Mouse (Mus musculus) embryonic facial prominence, embryonic 12.5 days (tissue): ENCODE measurements around the gene Gpx4. TPM values are rescaled to one million over a fixed set of nuclear protein-coding genes. Genes with fewer than 3 reads are reported as not detected.

Source experiments
- ATAC-seq: fragments of 200-750 bp; cut with Nextera tagmentation; 2 replicates; pipeline ENCODE4 v1.8.0; 2017; ENCODE audit not compliant: insufficient number of reproducible peaks, insufficient read depth, low FRiP score, low TSS enrichment
- H3K27ac ChIP-seq: fragments of 300-500 bp; sonication (generic); 2 replicates; pipeline ENCODE4 v1.5.1; 2016; ENCODE audit warnings: mild to moderate bottlenecking
- H3K27me3 ChIP-seq: fragments of 300-500 bp; sonication (generic); 2 replicates; pipeline ENCODE4 v1.6.1; 2016; ENCODE audit warnings: mild to moderate bottlenecking, moderate library complexity
- H3K36me3 ChIP-seq: fragments of 300-500 bp; sonication (generic); 2 replicates; pipeline ENCODE4 v1.6.1; 2016; ENCODE audit warnings: mild to moderate bottlenecking
- H3K4me1 ChIP-seq: fragments of 300-500 bp; sonication (generic); 2 replicates; pipeline ENCODE4 v1.6.1; 2016
- H3K4me2 ChIP-seq: fragments of 300-500 bp; sonication (generic); replicated peaks from 2 replicates; pipeline ENCODE4 v1.6.1; 2016; ENCODE audit warnings: mild to moderate bottlenecking, moderate library complexity
- H3K4me3 ChIP-seq: fragments of 300-500 bp; sonication (generic); 2 replicates; pipeline ENCODE4 v1.5.1; 2016; ENCODE audit warnings: mild to moderate bottlenecking
- H3K9ac ChIP-seq: fragments of 300-500 bp; sonication (generic); 2 replicates; pipeline ENCODE4 v1.6.1; 2016; ENCODE audit warnings: mild to moderate bottlenecking, moderate library complexity
- H3K9me3 ChIP-seq: fragments of 300-500 bp; sonication (generic); 2 replicates; pipeline ENCODE4 v1.6.1; 2016; ENCODE audit warnings: mild to moderate bottlenecking, moderate library complexity
- WGBS: fragments of 180-500 bp; shearing (Covaris S2); methylation state at CpG from one replicate; pipeline ENCODE4 v1.1.7; 2016; 5-methylcytosine and 5-hydroxymethylcytosine counted together
- polyA plus RNA-seq: library from polyadenylated mRNA; unstranded; fragments of >200 nt; fragmentation: Nextera tagmentation; extraction: Ambion mirVana; gene quantifications from 2 replicates; pipeline ENCODE4 v1.2.1, GENCODE M21; 2016

The Gpx4 gene
- polyA plus RNA-seq, 1 experiment from 2014 or later: 475 TPM

GRCm38 (mm10) chr10:80097275-80097674 lies 50.3 kb downstream of the Gpx4 start:
- no peak overlapping the region for H3K4me3 ChIP-seq
- ATAC-seq: no peak
- no peaks in the 10 kb centered on the region for H3K36me3 ChIP-seq
- H3K9ac ChIP-seq: 0 out of 2 replicates have a peak overlapping the region, but pooled peaks have one; percentile 20
- WGBS: 13% methylated on average over 7 of the region's 7 CpGs
- no peaks in the 10 kb centered on the region for H3K9me3 ChIP-seq
- no peaks in the 10 kb centered on the region for H3K27me3 ChIP-seq
- H3K4me2 ChIP-seq: 0 out of 2 replicates have a peak overlapping the region, but pooled peaks have one; percentile 12
- peaks cover 24% of the 10 kb centered on the region for H3K4me1 ChIP-seq
- no peak overlapping the region for H3K27ac ChIP-seq

GRCm38 (mm10) chr10:80098630-80099029 lies 51.7 kb downstream of the Gpx4 start:
- Histone ChIP-seq H3K9me3 (no peaks in the 10 kb centered on the region), H3K4me3 (no peak overlapping the region), H3K27me3 (no peaks in the 10 kb centered on the region), H3K36me3 (no peaks in the 10 kb centered on the region), H3K4me2 (no peak overlapping the region), H3K9ac (no peak overlapping the region), H3K27ac (no peak overlapping the region), H3K4me1 (peaks cover 28% of the 10 kb centered on the region)
- no peak for ATAC-seq
- WGBS: 92% methylated on average over 5 of the region's 5 CpGs

GRCm38 (mm10) chr10:80100982-80101381 lies 54.0 kb downstream of the Gpx4 start:
- 61% methylated on average over 11 of the region's 11 CpGs for WGBS
- Histone ChIP-seq H3K27ac (no peak overlapping the region), H3K4me1 (peaks cover 28% of the 10 kb centered on the region), H3K4me3 (0 out of 2 replicates have a peak overlapping the region, but pooled peaks have one; percentile 83), H3K36me3 (no peaks in the 10 kb centered on the region), H3K9me3 (no peaks in the 10 kb centered on the region), H3K4me2 (peak overlapping the region; percentile 88), H3K9ac (no peak overlapping the region), H3K27me3 (no peaks in the 10 kb centered on the region)
- no peak for ATAC-seq

- peak overlapping the region; percentile 54; the same call in 1 of the 2 replicates for H3K27ac ChIP-seq
- H3K4me3 ChIP-seq: peak overlapping the region; percentile 83
- peak overlapping the region; percentile 88 for H3K4me2 ChIP-seq
- no peaks in the 10 kb centered on the region for H3K9me3 ChIP-seq
- H3K9ac ChIP-seq: peak overlapping the region; percentile 79
- WGBS: 1% methylated on average over 52 of the region's 59 CpGs
- no peaks in the 10 kb centered on the region for H3K36me3 ChIP-seq
- peak; percentile 81 for ATAC-seq
- peaks cover 22% of the 10 kb centered on the region for H3K4me1 ChIP-seq
- no peaks in the 10 kb centered on the region for H3K27me3 ChIP-seq
These were observed 55.4 kb downstream of the Gpx4 start for GRCm38 (mm10) chr10:80102216-80102915.

GRCm38 (mm10) chr10:80103032-80103431 lies 56.1 kb downstream of the Gpx4 start:
- no peak for ATAC-seq

GRCm38 (mm10) chr10:80104181-80104580 lies 57.2 kb downstream of the Gpx4 start:
- Histone ChIP-seq H3K27ac (no peak overlapping the region), H3K36me3 (no peaks in the 10 kb centered on the region), H3K27me3 (no peaks in the 10 kb centered on the region), H3K4me2 (no peak overlapping the region), H3K4me1 (peaks cover 16% of the 10 kb centered on the region), H3K9ac (no peak overlapping the region), H3K4me3 (no peak overlapping the region), H3K9me3 (no peaks in the 10 kb centered on the region)
- ATAC-seq: no peak
- 74% methylated on average over 3 of the region's 3 CpGs for WGBS

More at GRCm38 (mm10) chr10:80103032-80103431, 56.1 kb downstream of the Gpx4 start:
- no peaks in the 10 kb centered on the region for H3K36me3 ChIP-seq
- peaks cover 16% of the 10 kb centered on the region for H3K4me1 ChIP-seq
- H3K27ac ChIP-seq: peak overlapping the region; percentile 54; the same call in 1 of the 2 replicates
- no peak overlapping the region for H3K9ac ChIP-seq
- no peak overlapping the region for H3K4me3 ChIP-seq
- 80% methylated on average over 2 of the region's 2 CpGs for WGBS
- H3K9me3 ChIP-seq: no peaks in the 10 kb centered on the region
- no peaks in the 10 kb centered on the region for H3K27me3 ChIP-seq
- peak overlapping the region; percentile 88 for H3K4me2 ChIP-seq

GRCm38 (mm10) chr10:80105460-80105859 lies 58.5 kb downstream of the Gpx4 start, which contains the start of gene Sbno2:
Gene Sbno2 (minus strand): TSS chr10:80105571.
- 62% methylated on average over 5 of the region's 5 CpGs for WGBS

GRCm38 (mm10) chr10:80105926-80106325 lies 59.0 kb downstream of the Gpx4 start:
- Histone ChIP-seq H3K4me1 (peaks cover 13% of the 10 kb centered on the region), H3K4me2 (no peak overlapping the region), H3K27me3 (no peaks in the 10 kb centered on the region), H3K27ac (0 out of 2 replicates have a peak overlapping the region, but pooled peaks have one; percentile 30), H3K36me3 (no peaks in the 10 kb centered on the region), H3K9me3 (no peaks in the 10 kb centered on the region), H3K4me3 (no peak overlapping the region), H3K9ac (peak overlapping the region; percentile 19; the same call in 1 of the 2 replicates)
- 63% methylated on average over 5 of the region's 5 CpGs for WGBS
- ATAC-seq: no peak

More at GRCm38 (mm10) chr10:80105460-80105859, 58.5 kb downstream of the Gpx4 start, which contains the start of gene Sbno2:
- no peak for ATAC-seq
- H3K4me2 ChIP-seq: no peak within 1 kb of the TSS
- peak within 1 kb of the TSS; percentile 19; the same call in 1 of the 2 replicates for H3K9ac ChIP-seq
- H3K36me3 ChIP-seq: no peaks in the 10 kb centered on the region
- peaks cover 14% of the 10 kb centered on the region for H3K4me1 ChIP-seq
- no peaks in the 10 kb centered on the region for H3K9me3 ChIP-seq
- H3K4me3 ChIP-seq: no peak within 1 kb of the TSS
- H3K27me3 ChIP-seq: no peaks in the 10 kb centered on the region
- H3K27ac ChIP-seq: 0 out of 2 replicates have a peak within 1 kb of the TSS, but pooled peaks have one; percentile 30

Other genes with a start within 250 kb of the Gpx4 start
- gene Misp, start 226.2 kb upstream of the Gpx4 start, polyA plus RNA-seq: 2.0 and 3.1 TPM in 2 replicates
- 352 and 363 TPM in 2 replicates for gene Ptbp1, start 192.7 kb upstream of the Gpx4 start, polyA plus RNA-seq
- 10.1 and 11.3 TPM in 2 replicates for gene Prtn3, start 172.7 kb upstream of the Gpx4 start, polyA plus RNA-seq
- gene Plppr3, start 172.5 kb upstream of the Gpx4 start, polyA plus RNA-seq: 169 and 181 TPM in 2 replicates
- gene Elane, start 160.9 kb upstream of the Gpx4 start, polyA plus RNA-seq: 0.33 and 0.55 TPM in 2 replicates
- gene Cfd, start 156.3 kb upstream of the Gpx4 start, polyA plus RNA-seq: not detected in 2 replicates
- 60.4 and 60.9 TPM in 2 replicates for gene Med16, start 138.2 kb upstream of the Gpx4 start, polyA plus RNA-seq
- gene Gm26602, start 136.3 kb upstream of the Gpx4 start, polyA plus RNA-seq: 5.0 and 18.8 TPM in 2 replicates
- gene Kiss1r, start 130.2 kb upstream of the Gpx4 start, polyA plus RNA-seq: 0.85 and 1.4 TPM in 2 replicates
- 159 and 166 TPM in 2 replicates for gene R3hdm4, start 126.0 kb upstream of the Gpx4 start, polyA plus RNA-seq
- 4.9 and 6.6 TPM in 2 replicates for gene Arid3a, start 120.1 kb upstream of the Gpx4 start, polyA plus RNA-seq
- 118 and 120 TPM in 2 replicates for gene Wdr18, start 87.0 kb upstream of the Gpx4 start, polyA plus RNA-seq
- gene Grin3b, start 76.5 kb upstream of the Gpx4 start, polyA plus RNA-seq: 0.50 and 0.92 TPM in 2 replicates
- gene Tmem259, start 62.8 kb upstream of the Gpx4 start, polyA plus RNA-seq: 24.3 and 25.9 TPM in 2 replicates
- 311 and 313 TPM in 2 replicates for gene Cnn2, start 58.6 kb upstream of the Gpx4 start, polyA plus RNA-seq
- 2.6 and 3.9 TPM in 2 replicates for gene Abca7, start 50.7 kb upstream of the Gpx4 start, polyA plus RNA-seq
- 7.1 and 8.1 TPM in 2 replicates for gene Arhgap45, start 30.5 kb upstream of the Gpx4 start, polyA plus RNA-seq
- gene Polr2e, start 7.4 kb upstream of the Gpx4 start, polyA plus RNA-seq: 227 and 245 TPM in 2 replicates
- 15.2 and 16.1 TPM in 2 replicates for gene Sbno2, start 58.4 kb downstream of the Gpx4 start, polyA plus RNA-seq
- 17.2 and 18.5 TPM in 2 replicates for gene Stk11, start 68.6 kb downstream of the Gpx4 start, polyA plus RNA-seq
- gene Atp5d, start 91.5 kb downstream of the Gpx4 start, polyA plus RNA-seq: 457 and 481 TPM in 2 replicates
- 8.4 and 8.5 TPM in 2 replicates for gene Cbarp, start 93.7 kb downstream of the Gpx4 start, polyA plus RNA-seq
- gene Midn, start 101.1 kb downstream of the Gpx4 start, polyA plus RNA-seq: 33.4 and 35.1 TPM in 2 replicates
- 151 and 159 TPM in 2 replicates for gene Cirbp, start 118.8 kb downstream of the Gpx4 start, polyA plus RNA-seq
- 11.6 and 13.0 TPM in 2 replicates for gene 1600002K03Rik, start 125.8 kb downstream of the Gpx4 start, polyA plus RNA-seq
- 55.8 and 56.9 TPM in 2 replicates for gene Efna2, start 132.3 kb downstream of the Gpx4 start, polyA plus RNA-seq
- gene Mum1, start 179.3 kb downstream of the Gpx4 start, polyA plus RNA-seq: 85.1 and 93.4 TPM in 2 replicates
- 260 and 269 TPM in 2 replicates for gene Ndufs7, start 202.0 kb downstream of the Gpx4 start, polyA plus RNA-seq
- 33.8 and 38.6 TPM in 2 replicates for gene Gamt, start 213.8 kb downstream of the Gpx4 start, polyA plus RNA-seq
- gene Dazap1, start 214.3 kb downstream of the Gpx4 start, polyA plus RNA-seq: 70.7 and 71.8 TPM in 2 replicates
- gene Rps15, start 245.3 kb downstream of the Gpx4 start, polyA plus RNA-seq: 851 and 902 TPM in 2 replicates
- 18.3 and 21.7 TPM in 2 replicates for gene Apc2, start 248.8 kb downstream of the Gpx4 start, polyA plus RNA-seq